Mouse (Mus musculus) thymus, postnatal 4 days (tissue): ENCODE results near the gene Rad51c.

Source experiments
- DNase-seq: peaks from one replicate; pipeline ENCODE4 v3.0.0; 2021

Rad51c gene

GRCm38 (mm10) chr11:87359262-87359612 is 45.5 kb downstream of the Rad51c start:
- DNase-seq, result no peak

GRCm38 (mm10) chr11:87358331-87359261 is 46.2 kb downstream of the Rad51c start, which contains the start of gene Ppm1e:
Gene Ppm1e (minus strand): TSS chr11:87359023.
- DNase-seq, result peak; percentile 86

GRCm38 (mm10) chr11:87357317-87358300 is 47.1 kb downstream of the Rad51c start:
- no peak for DNase-seq

- DNase-seq, result no peak
Observed at GRCm38 (mm10) chr11:87354861-87355260, 49.9 kb downstream of the Rad51c start.

- DNase-seq, result no peak
Observed at GRCm38 (mm10) chr11:87353646-87354170, 51.0 kb downstream of the Rad51c start.
